Mouse (Mus musculus) testis, adult 2 months (tissue): Measurements from ENCODE around the gene Upk1a. TPM values are rescaled to one million over a fixed set of nuclear protein-coding genes. Genes with fewer than 3 reads are reported as not detected.
A peak's percentile ranks its signal among the peaks of the same experiment; 100 is the strongest.

Experiments
- H3K27ac ChIP-seq: fragments of 200-500 bp; 2 replicates; pipeline ENCODE4 v1.5.1; 2012; ENCODE audit warnings: low read depth, low read length; ENCODE audit not compliant: control insufficient read depth, insufficient read depth
- H3K27me3 ChIP-seq: fragments of 200-500 bp; 2 replicates; pipeline ENCODE4 v1.6.1; 2012; ENCODE audit warnings: mild to moderate bottlenecking, low read length, moderate library complexity; ENCODE audit not compliant: control insufficient read depth, insufficient read depth
- H3K36me3 ChIP-seq: fragments of 200-500 bp; 2 replicates; pipeline ENCODE4 v1.6.1; 2012; ENCODE audit warnings: mild to moderate bottlenecking, low read length; ENCODE audit not compliant: control insufficient read depth, insufficient read depth
- H3K4me1 ChIP-seq: fragments of 200-500 bp; 2 replicates; pipeline ENCODE4 v1.6.1; 2012; ENCODE audit warnings: low read length; ENCODE audit not compliant: control insufficient read depth, insufficient read depth
- H3K4me3 ChIP-seq: fragments of 200-500 bp; 2 replicates; pipeline ENCODE4 v1.5.1; 2012; ENCODE audit warnings: low read depth, mild to moderate bottlenecking, low read length, moderate library complexity, mixed read lengths; ENCODE audit not compliant: control insufficient read depth
- CTCF ChIP-seq: fragments of 200-500 bp; IDR thresholded peaks from 2 replicates; pipeline ENCODE4 v1.5.1; 2012; ENCODE audit warnings: low read depth, mild to moderate bottlenecking, inconsistent platforms, low read length, moderate library complexity; ENCODE audit not compliant: control insufficient read depth, insufficient read depth, insufficient replicate concordance
- POLR2A ChIP-seq: fragments of 200-500 bp; IDR thresholded peaks from 2 replicates; pipeline ENCODE4 v1.6.1; 2012; ENCODE audit warnings: low read depth, mild to moderate bottlenecking, inconsistent platforms, low read length, moderate library complexity; ENCODE audit not compliant: control insufficient read depth
- polyA plus RNA-seq: library from polyadenylated mRNA; depleted of rRNA; stranded (reverse); fragments of >200 nt; gene quantifications from 2 replicates; pipeline ENCODE4 v1.2.3, GENCODE M21; 2012

Upk1a gene
- polyA plus RNA-seq, 1 experiment, result 6.5 TPM

DNA sequence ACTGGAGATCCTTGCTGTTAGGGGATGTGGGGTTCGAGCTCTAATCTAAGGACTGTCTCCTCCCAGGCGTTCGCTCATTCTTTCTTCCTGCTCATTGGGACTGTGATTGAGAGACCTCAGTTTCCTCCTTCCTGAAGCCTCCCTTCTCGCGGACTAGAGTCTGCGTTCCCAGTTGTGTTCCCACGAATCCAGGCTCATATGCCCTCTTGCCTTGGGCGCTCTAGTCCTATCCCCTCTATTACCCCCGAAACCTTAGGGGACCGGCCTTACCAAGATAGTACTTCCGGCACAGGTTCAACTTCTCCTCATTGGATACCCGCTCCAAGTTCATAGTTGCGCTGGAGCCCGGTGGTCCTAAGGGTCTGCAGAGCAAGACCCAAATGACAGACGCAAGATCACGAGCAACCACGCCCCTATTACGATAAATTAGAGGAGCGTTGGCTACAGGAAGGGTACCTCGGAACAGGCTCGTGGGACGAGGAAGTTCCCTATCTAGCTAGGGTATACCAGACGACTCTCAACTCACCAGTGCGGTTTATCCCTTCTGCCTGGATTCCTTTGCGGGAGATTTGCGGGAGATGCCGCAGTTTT lies 50.0 kb downstream of the Upk1a start:
- Histone ChIP-seq H3K27me3 (no peaks in the 10 kb centered on the region), H3K4me3 (peak overlapping the region; percentile 92), H3K4me1 (peaks cover 13% of the 10 kb centered on the region), H3K36me3 (no peaks in the 10 kb centered on the region), H3K27ac (peak overlapping the region; percentile 76)
- TF ChIP-seq POLR2A (no peak), CTCF (no peak)

DNA sequence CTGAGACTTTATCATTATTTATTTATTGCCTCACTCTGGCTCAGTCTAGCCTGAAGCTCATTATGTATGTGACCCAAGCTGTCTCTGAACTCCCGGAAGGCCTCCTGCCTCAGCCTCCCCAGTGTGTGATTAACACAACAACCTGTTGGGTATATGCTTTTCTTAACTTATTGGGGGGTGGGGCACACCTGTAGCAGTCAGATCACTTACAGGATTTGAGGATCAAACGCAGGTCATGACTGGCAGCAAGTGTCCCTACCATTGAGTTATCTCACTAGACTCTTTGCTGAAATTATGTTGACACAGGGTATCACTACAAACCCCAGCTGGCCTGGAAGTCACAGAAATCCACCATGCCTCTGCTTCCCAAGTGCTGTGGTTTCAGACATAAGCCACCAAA lies 52.4 kb downstream of the Upk1a start:
- no peaks in the 10 kb centered on the region for H3K27me3 ChIP-seq
- no peaks in the 10 kb centered on the region; the same call in 1 of the 2 replicates for H3K36me3 ChIP-seq
- peaks cover 16% of the 10 kb centered on the region for H3K4me1 ChIP-seq
- TF ChIP-seq POLR2A, result no peak
- no peak for TF ChIP-seq CTCF
- H3K4me3 ChIP-seq, result no peak overlapping the region
- no peak overlapping the region for H3K27ac ChIP-seq

DNA sequence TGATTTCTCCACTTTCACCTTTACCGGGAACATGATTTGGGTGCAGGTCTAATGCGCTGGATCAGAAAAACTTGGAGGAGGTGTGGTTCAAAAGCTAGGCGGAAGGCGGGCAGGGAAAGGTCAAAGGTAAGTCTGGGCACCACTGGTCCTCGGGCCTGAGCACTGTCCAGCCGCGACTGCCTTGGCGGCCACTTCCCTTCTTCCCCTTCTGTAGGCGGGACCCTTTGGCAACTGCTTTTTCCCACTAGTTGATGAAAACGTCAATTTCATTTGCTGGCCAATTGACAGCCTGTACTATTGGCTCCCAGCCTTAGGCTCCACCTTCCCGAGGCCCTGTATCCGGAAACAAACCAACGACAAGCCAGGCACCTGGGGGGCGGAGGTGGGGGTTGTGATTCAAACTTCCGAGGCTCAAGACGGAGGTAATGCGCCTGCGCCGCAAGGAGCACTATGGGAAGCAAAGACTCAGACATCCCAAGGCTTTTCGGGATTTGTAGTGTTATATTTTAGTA lies 53.1 kb downstream of the Upk1a start, which contains the start of gene Lin37:
Lin37 (minus strand) TSS at position 396 of the 512 bp plus-strand sequence.
- H3K27me3 ChIP-seq, result no peaks in the 10 kb centered on the region
- H3K4me1 ChIP-seq, result peaks cover 19% of the 10 kb centered on the region
- H3K36me3 ChIP-seq, result no peaks in the 10 kb centered on the region; the same call in 1 of the 2 replicates
- peak within 1 kb of the TSS; percentile 79 for H3K27ac ChIP-seq
- peak within 1 kb of the TSS; percentile 94 for H3K4me3 ChIP-seq
- TF ChIP-seq CTCF, result no peak
- TF ChIP-seq POLR2A, result peak; percentile 61; the same call in 1 of the 2 replicates

DNA sequence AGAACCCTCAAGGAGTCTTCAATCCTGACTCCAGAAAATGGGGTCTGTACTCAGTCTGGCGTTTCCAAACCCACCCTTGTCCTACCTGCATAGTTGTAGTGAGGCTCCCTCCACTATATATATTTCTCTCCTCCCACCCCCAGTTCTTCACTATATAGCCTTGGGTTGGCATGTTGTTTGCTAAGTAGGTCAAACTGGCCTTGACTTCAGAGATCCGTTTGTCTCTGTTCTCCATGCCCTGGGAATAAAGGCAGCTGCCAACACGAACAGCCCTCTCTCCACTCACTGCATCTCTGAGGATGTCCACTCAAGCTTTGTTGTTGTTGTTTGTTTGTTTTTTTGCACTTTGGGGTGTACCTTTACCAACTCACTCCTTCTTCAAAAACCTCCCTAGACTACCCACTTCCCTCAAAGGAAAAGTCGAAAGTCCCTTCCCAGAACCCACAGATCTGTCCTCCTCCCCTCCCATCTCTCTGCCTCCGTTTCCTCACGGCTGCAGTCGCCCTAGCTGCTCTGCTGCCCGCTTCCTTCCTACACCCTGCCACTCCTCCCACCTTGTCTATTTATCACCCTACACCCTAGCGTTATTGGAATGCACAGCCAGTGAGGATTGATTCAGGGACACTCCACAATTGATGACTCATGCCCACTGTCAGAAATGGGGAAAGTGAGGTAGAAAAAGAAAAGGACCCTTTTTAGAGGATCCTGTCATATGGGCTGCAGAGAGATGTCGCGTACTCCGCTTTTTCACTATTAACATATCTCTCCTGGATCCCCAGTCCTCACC lies 53.8 kb downstream of the Upk1a start:
- peak overlapping the region; percentile 94 for H3K4me3 ChIP-seq
- no peaks in the 10 kb centered on the region; the same call in 1 of the 2 replicates for H3K36me3 ChIP-seq
- no peaks in the 10 kb centered on the region for H3K27me3 ChIP-seq
- peak overlapping the region; percentile 79 for H3K27ac ChIP-seq
- TF ChIP-seq POLR2A, result no peak
- TF ChIP-seq CTCF, result no peak
- peaks cover 25% of the 10 kb centered on the region for H3K4me1 ChIP-seq

- Histone ChIP-seq H3K4me1 (peaks cover 30% of the 10 kb centered on the region), H3K36me3 (no peaks in the 10 kb centered on the region; the same call in 1 of the 2 replicates), H3K27ac (no peak overlapping the region; the same call in 1 of the 2 replicates), H3K27me3 (no peaks in the 10 kb centered on the region), H3K4me3 (peak overlapping the region; percentile 94)
- TF ChIP-seq CTCF (no peak), POLR2A (no peak)
These were observed 54.6 kb downstream of the Upk1a start for GRCm38 (mm10) chr7:30557901-30558514.

DNA sequence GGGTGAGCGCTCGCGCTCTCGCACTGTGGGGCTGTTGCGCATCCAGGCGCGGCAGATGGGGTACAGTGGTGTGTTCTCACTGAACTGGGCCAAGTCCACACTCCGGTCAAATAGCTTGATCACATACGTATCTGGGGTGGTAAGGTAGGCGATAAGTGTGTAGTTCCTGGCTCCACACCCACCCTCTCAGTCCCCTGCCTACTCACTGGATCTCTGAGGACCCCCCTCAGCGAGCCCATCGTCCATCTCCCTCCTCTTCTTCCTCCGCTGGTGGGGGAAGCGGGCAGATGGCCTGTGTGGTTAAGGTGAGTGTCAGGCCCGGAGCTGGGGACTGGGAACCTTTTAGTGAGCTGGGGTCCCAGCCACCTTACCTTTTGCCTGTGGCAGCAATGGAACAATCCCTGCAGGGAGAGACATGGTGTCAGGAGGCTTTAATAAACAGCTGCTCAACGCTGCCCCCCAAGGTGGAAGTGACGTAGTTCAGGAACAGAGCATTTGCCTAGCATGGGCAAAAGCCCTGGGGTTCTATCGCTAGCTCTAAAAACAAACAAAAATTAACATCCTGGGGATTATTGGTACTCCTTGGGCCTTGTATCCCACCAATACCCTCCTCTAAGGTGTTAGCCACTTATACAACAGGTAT lies 55.6 kb downstream of the Upk1a start:
- H3K4me1 ChIP-seq, result peaks cover 32% of the 10 kb centered on the region
- no peak overlapping the region for H3K4me3 ChIP-seq

More for the DNA sequence above, 55.6 kb downstream of the Upk1a start:
- TF ChIP-seq POLR2A (no peak), CTCF (no peak)
- Histone ChIP-seq H3K27me3 (no peaks in the 10 kb centered on the region), H3K27ac (no peak overlapping the region), H3K36me3 (no peaks in the 10 kb centered on the region; the same call in 1 of the 2 replicates)
